ENCODE assay signal across 8 mouse cellular contexts in genomic region chr13:24988391-24988790, GRCm38 (mm10). TPM values are rescaled to one million over a fixed set of nuclear protein-coding genes. Genes with fewer than 3 reads are reported as not detected.
DNase-seq lines count a peak whose midpoint lies in the region; ATAC-seq and TF ChIP-seq lines count a peak whose summit lies in the region.

No protein-coding gene starts in this region.

- no peaks in the 10 kb centered on the region for H3K27me3 ChIP-seq in embryonic facial prominence, embryonic 11.5 days (ENCODE audit: control insufficient read depth, insufficient read depth, low read length)
- H3K27me3 ChIP-seq in heart, postnatal 0 days (ENCODE audit: control insufficient read depth, insufficient read depth, low read length), result no peaks in the 10 kb centered on the region
- H3K27me3 ChIP-seq in lung, embryonic 14.5 days (ENCODE audit: insufficient read depth, low read length), result no peaks in the 10 kb centered on the region

- no peaks in the 10 kb centered on the region for H3K4me1 ChIP-seq in embryonic facial prominence, embryonic 11.5 days (ENCODE audit: control insufficient read depth, insufficient read depth, low read length)
- no peaks in the 10 kb centered on the region for H3K4me1 ChIP-seq in heart, postnatal 0 days (ENCODE audit: control insufficient read depth, insufficient read depth)
- no peaks in the 10 kb centered on the region for H3K4me1 ChIP-seq in lung, embryonic 14.5 days (ENCODE audit: insufficient read depth)
- H3K4me1 ChIP-seq in olfactory bulb, adult 2 months (ENCODE audit: control insufficient read depth, insufficient read depth, low read length), result peaks cover 12% of the 10 kb centered on the region

- H3K9ac ChIP-seq in embryonic facial prominence, embryonic 11.5 days (replicated peaks; ENCODE audit: low read length), result no peak overlapping the region
- H3K9ac ChIP-seq in heart, postnatal 0 days (replicated peaks; ENCODE audit: low read depth, low read length), result no peak overlapping the region
- no peak overlapping the region for H3K9ac ChIP-seq in lung, embryonic 14.5 days

- no peak overlapping the region for H3K4me2 ChIP-seq in embryonic facial prominence, embryonic 11.5 days (ENCODE audit: low read depth, low read length)
- H3K4me2 ChIP-seq in heart, postnatal 0 days (ENCODE audit: low read depth, low read length), result no peak overlapping the region
- H3K4me2 ChIP-seq in lung, embryonic 14.5 days, result no peak overlapping the region

- H3K27ac ChIP-seq in embryonic facial prominence, embryonic 11.5 days (replicated peaks; ENCODE audit: low read depth, low read length), result no peak overlapping the region
- H3K27ac ChIP-seq in heart, postnatal 0 days (ENCODE audit: low read depth), result no peak overlapping the region
- no peak overlapping the region for H3K27ac ChIP-seq in lung, embryonic 14.5 days (ENCODE audit: low read depth)
- no peak overlapping the region for H3K27ac ChIP-seq in olfactory bulb, adult 2 months (ENCODE audit: insufficient read depth, low read depth, low read length)

- peak; percentile 66; the same call in 1 of the 2 replicates for ATAC-seq in embryonic facial prominence, embryonic 11.5 days (replicated peaks; ENCODE audit: insufficient number of reproducible peaks, low FRiP score, low TSS enrichment, low read depth)
- peak; percentile 84 for ATAC-seq in heart, postnatal 0 days (ENCODE audit: insufficient read depth, low read depth)
- ATAC-seq in lung, embryonic 14.5 days (ENCODE audit: insufficient read depth), result peak; percentile 53; the same call in 1 of the 2 replicates

- DNase-seq in ES-CJ7 (ENCODE audit: low read depth, low spot score), result peak; percentile 45
- DNase-seq in adrenal gland, postnatal 10 days, result peak; percentile 76
- DNase-seq in embryonic facial prominence, embryonic 11.5 days (ENCODE audit: low spot score), result peak; percentile 68
- peak; percentile 61 for DNase-seq in heart, postnatal 0 days (ENCODE audit: low spot score)
- DNase-seq in kidney, postnatal 10 days, result peak; percentile 82
- DNase-seq in lung, embryonic 14.5 days, result peak; percentile 86
- DNase-seq in urinary bladder, postnatal 4 days (ENCODE audit: low spot score in 2 of 2), result peak; percentile 34 to 71

- no peak overlapping the region for H3K4me3 ChIP-seq in embryonic facial prominence, embryonic 11.5 days (ENCODE audit: low read depth, low read length)
- H3K4me3 ChIP-seq in heart, postnatal 0 days (ENCODE audit: low read depth, low read length), result no peak overlapping the region
- H3K4me3 ChIP-seq in lung, embryonic 14.5 days (ENCODE audit: low read depth, low read length), result no peak overlapping the region
- no peak overlapping the region for H3K4me3 ChIP-seq in olfactory bulb, adult 2 months (ENCODE audit: insufficient read depth, low read depth, low read length)

- 29% methylated on average over 7 of the region's 7 CpGs for WGBS in embryonic facial prominence, embryonic 11.5 days
- WGBS in heart, postnatal 0 days, result 34% methylated on average over 7 of the region's 7 CpGs
- 29% methylated on average over 7 of the region's 7 CpGs for WGBS in lung, embryonic 14.5 days
- 20% methylated on average over 7 of the region's 7 CpGs for WGBS in olfactory bulb, adult 2 months

- TF ChIP-seq POLR2A in olfactory bulb, adult 2 months (IDR thresholded peaks at IDR 0.05; ENCODE audit: insufficient read depth, low read depth, low read length), result no peak

- peak; percentile 77 for TF ChIP-seq CTCF in heart, postnatal 0 days (IDR thresholded peaks at IDR 0.05; ENCODE audit: low read depth)
- peak; percentile 85 for TF ChIP-seq CTCF in lung, embryonic 14.5 days (IDR thresholded peaks at IDR 0.05; ENCODE audit: low read depth)
- 0 out of 2 replicates have a peak, but pooled peaks have one; percentile 33 for TF ChIP-seq CTCF in olfactory bulb, adult 2 months (IDR thresholded peaks at IDR 0.05; ENCODE audit: insufficient read depth, low read depth, low read length)

- TF ChIP-seq EP300 in heart, postnatal 0 days (IDR thresholded peaks at IDR 0.05; ENCODE audit: low read depth), result no peak

- no peaks in the 10 kb centered on the region for H3K9me3 ChIP-seq in embryonic facial prominence, embryonic 11.5 days (replicated peaks; ENCODE audit: control insufficient read depth, low read length)
- H3K9me3 ChIP-seq in heart, postnatal 0 days (replicated peaks; ENCODE audit: control insufficient read depth, low read length), result no peaks in the 10 kb centered on the region
- no peaks in the 10 kb centered on the region for H3K9me3 ChIP-seq in lung, embryonic 14.5 days (ENCODE audit: low read depth, low read length)

- no peaks in the 10 kb centered on the region; the same call in 1 of the 2 replicates for H3K36me3 ChIP-seq in embryonic facial prominence, embryonic 11.5 days (replicated peaks; ENCODE audit: control insufficient read depth, insufficient read depth, low read depth, low read length)
- peaks cover 46% of the 10 kb centered on the region for H3K36me3 ChIP-seq in heart, postnatal 0 days (replicated peaks; ENCODE audit: control insufficient read depth, insufficient read depth, low read length)
- H3K36me3 ChIP-seq in lung, embryonic 14.5 days (ENCODE audit: insufficient read depth), result peaks cover 40% of the 10 kb centered on the region; the same call in 1 of the 2 replicates

RNA-seq across cellular contexts. Expression of gene Mrs2, which starts 31.8 kb away (rescaled TPM):
- total RNA-seq in adrenal gland, postnatal 10 days (2021), result 10 to 100 TPM; 45.6 to 73.5 TPM
- polyA plus RNA-seq in embryonic facial prominence, embryonic 11.5 days (2014; fragmentation: Nextera tagmentation; extraction: Ambion mirVana), result 23.5 and 29.2 TPM in 2 replicates
- total RNA-seq in heart, postnatal 0 days (2014; rRNA removed; ENCODE audit: low replicate concordance), result 19.1 and 28.3 TPM in 2 replicates
- 12.9 and 13.0 TPM in 2 replicates for polyA plus RNA-seq in heart, postnatal 0 days (2015; fragmentation: Nextera tagmentation; extraction: Ambion mirVana)
- 25.9 and 26.5 TPM in 2 replicates for polyA plus RNA-seq in lung, embryonic 14.5 days (2014; fragmentation: Nextera tagmentation; extraction: Ambion mirVana)
- polyA plus RNA-seq in olfactory bulb, adult 2 months (2012; ENCODE audit: insufficient read depth, insufficient read length, low replicate concordance, missing spikeins), result not detected in 2 replicates

RNA-seq across cellular contexts. Expression of gene Gpld1, which starts 45.4 kb away (rescaled TPM):
- total RNA-seq in adrenal gland, postnatal 10 days (2021), result 10 to 100 TPM in 1 of 2 experiments, 1 to 10 TPM in 1; 7.2 to 14.2 TPM
- 0.49 and 0.57 TPM in 2 replicates for polyA plus RNA-seq in embryonic facial prominence, embryonic 11.5 days (2014; fragmentation: Nextera tagmentation; extraction: Ambion mirVana)
- 0.04 and 0.58 TPM in 2 replicates for total RNA-seq in heart, postnatal 0 days (2014; rRNA removed; ENCODE audit: low replicate concordance)
- polyA plus RNA-seq in heart, postnatal 0 days (2015; fragmentation: Nextera tagmentation; extraction: Ambion mirVana), result 0.19 and 0.40 TPM in 2 replicates
- 1.4 and 1.6 TPM in 2 replicates for polyA plus RNA-seq in lung, embryonic 14.5 days (2014; fragmentation: Nextera tagmentation; extraction: Ambion mirVana)
- polyA plus RNA-seq in olfactory bulb, adult 2 months (2012; ENCODE audit: insufficient read depth, insufficient read length, low replicate concordance, missing spikeins), result not detected in 2 replicates

RNA-seq across cellular contexts. Expression of gene Aldh5a1, which starts 50.9 kb away (rescaled TPM):
- total RNA-seq in adrenal gland, postnatal 10 days (2021), result 10 to 100 TPM; 16.6 to 19.7 TPM
- 7.5 and 7.8 TPM in 2 replicates for polyA plus RNA-seq in embryonic facial prominence, embryonic 11.5 days (2014; fragmentation: Nextera tagmentation; extraction: Ambion mirVana)
- total RNA-seq in heart, postnatal 0 days (2014; rRNA removed; ENCODE audit: low replicate concordance), result 24.8 and 27.7 TPM in 2 replicates
- polyA plus RNA-seq in heart, postnatal 0 days (2015; fragmentation: Nextera tagmentation; extraction: Ambion mirVana), result 11.2 and 11.6 TPM in 2 replicates
- 8.5 and 9.4 TPM in 2 replicates for polyA plus RNA-seq in lung, embryonic 14.5 days (2014; fragmentation: Nextera tagmentation; extraction: Ambion mirVana)
- polyA plus RNA-seq in olfactory bulb, adult 2 months (2012; ENCODE audit: insufficient read depth, insufficient read length, low replicate concordance, missing spikeins), result not detected in 2 replicates

Comparison
In these comparisons a context has a peak if more than half of its experiments do, and no peak if none do; other contexts are left out.
1. CTCF ChIP-seq: peak in every context shown above with its lines; median percentile 85 in lung, embryonic 14.5 days; 77 in heart, postnatal 0 days; 33 in olfactory bulb, adult 2 months.